Mouse (Mus musculus) thymus, adult 2 months (tissue): ENCODE results near the gene Mrps18a.

Experiments
- CTCF ChIP-seq: fragments of 200-500 bp; IDR thresholded peaks from 2 replicates; pipeline ENCODE4 v1.5.1; 2012; ENCODE audit warnings: mild to moderate bottlenecking, control low read depth, low read length, moderate library complexity, borderline replicate concordance; ENCODE audit not compliant: control insufficient read depth, poor library complexity, insufficient read depth; ENCODE audit errors: extremely low read depth
- POLR2A ChIP-seq: fragments of 200-500 bp; IDR thresholded peaks from 2 replicates; pipeline ENCODE4 v1.6.1; 2012; ENCODE audit warnings: mild to moderate bottlenecking, low read length, control low read depth, moderate library complexity; ENCODE audit not compliant: control insufficient read depth, poor library complexity, insufficient read depth; ENCODE audit errors: extremely low read depth

DNA sequence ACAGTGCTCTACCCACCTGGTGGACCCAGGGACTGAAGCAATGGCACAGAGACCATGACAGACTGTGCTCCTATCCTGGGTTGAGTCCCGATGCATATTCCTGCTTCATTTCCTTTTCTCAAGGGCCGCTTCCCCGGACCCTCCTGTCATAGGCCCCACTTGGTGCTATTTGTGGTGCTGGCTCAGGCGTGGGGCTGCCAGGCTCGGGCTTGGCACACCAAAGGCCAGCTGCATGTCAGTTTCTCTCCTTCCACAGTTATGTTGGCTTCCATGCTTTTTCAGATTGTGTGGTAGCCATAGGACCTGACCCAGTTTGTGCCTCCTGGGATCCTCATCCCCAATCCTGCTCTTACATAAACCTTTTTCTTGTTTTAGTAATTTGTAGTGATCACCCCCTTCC, 58.0 kb downstream of the Mrps18a start:
- no peak for TF ChIP-seq POLR2A
- TF ChIP-seq CTCF = no peak
